Mouse (Mus musculus) ES-E14 (cell line): ENCODE measurements around the gene Wwtr1. TPM values are rescaled to one million over a fixed set of nuclear protein-coding genes. Genes with fewer than 3 reads are reported as not detected.
A peak's percentile ranks its signal among the peaks of the same experiment; 100 is the strongest.

Experiments used
- DNase-seq: peaks from one replicate; pipeline ENCODE4 v3.0.0-alpha.2; 2013; ENCODE audit warnings: low read depth, low spot score
- H3K27ac ChIP-seq: 2 replicates; pipeline ENCODE4 v1.5.1; 2012; ENCODE audit warnings: low read depth, mild to moderate bottlenecking, low read length, moderate library complexity, mixed read lengths; ENCODE audit not compliant: poor library complexity, insufficient read depth, severe bottlenecking
- H3K36me3 ChIP-seq: 2 replicates; pipeline ENCODE4 v1.6.1; 2012; ENCODE audit warnings: mild to moderate bottlenecking, low read length, moderate library complexity, mixed read lengths; ENCODE audit not compliant: control insufficient read depth, poor library complexity, insufficient read depth, severe bottlenecking
- H3K4me1 ChIP-seq, 2 experiments: fragments of 150-350 bp in 1 of 2; sonication (generic) in 1 of 2; 2 replicates each; pipeline ENCODE4 v1.6.1; 2012; ENCODE audit warnings: low read length in 2 of 2, mild to moderate bottlenecking in 1 of 2, mixed read lengths in 1 of 2; ENCODE audit not compliant: control insufficient read depth in 2 of 2, insufficient read depth in 2 of 2, poor library complexity in 1 of 2
- H3K4me3 ChIP-seq, 2 experiments: fragments of 150-350 bp in 1 of 2; sonication (generic) in 1 of 2; 2 replicates each; pipeline ENCODE4 v1.5.1; 2012; ENCODE audit warnings: low read length in 2 of 2, low read depth in 1 of 2, mild to moderate bottlenecking in 1 of 2, mixed read lengths in 1 of 2; ENCODE audit not compliant: insufficient read depth in 1 of 2, poor library complexity in 1 of 2, severe bottlenecking in 1 of 2
- H3K9ac ChIP-seq: 2 replicates; pipeline ENCODE4 v1.6.1; 2012; ENCODE audit warnings: low read depth, mild to moderate bottlenecking, low read length, mixed read lengths; ENCODE audit not compliant: poor library complexity, insufficient read depth, severe bottlenecking
- H3K9me3 ChIP-seq: fragments of 150-350 bp; sonication (generic); 2 replicates; pipeline ENCODE4 v1.6.1; 2012; ENCODE audit warnings: low read depth, mild to moderate bottlenecking, low read length; ENCODE audit not compliant: control insufficient read depth, insufficient read depth
- CHD2 ChIP-seq: IDR thresholded peaks from 2 replicates; pipeline ENCODE4 v1.6.1; 2014; ENCODE audit warnings: mild to moderate bottlenecking, low read depth, low read length, inconsistent platforms
- HCFC1 ChIP-seq: IDR thresholded peaks from 2 replicates; pipeline ENCODE4 v1.6.1; 2012; ENCODE audit warnings: low read length, inconsistent platforms, borderline replicate concordance; ENCODE audit not compliant: insufficient read depth
- MAFK ChIP-seq: IDR thresholded peaks from 2 replicates; pipeline ENCODE4 v1.6.1; 2014; ENCODE audit warnings: mild to moderate bottlenecking, low read depth, low read length, inconsistent platforms; ENCODE audit not compliant: insufficient read depth
- ZC3H11A ChIP-seq: IDR thresholded peaks from 2 replicates; pipeline ENCODE4 v1.6.1; 2012; ENCODE audit warnings: low read depth, mild to moderate bottlenecking, inconsistent platforms, low read length, borderline replicate concordance
- ZNF384 ChIP-seq: IDR thresholded peaks from 2 replicates; pipeline ENCODE4 v1.6.1; 2012; ENCODE audit warnings: low read depth, low read length, inconsistent platforms
- in situ Hi-C, 2 experiments: fragments of 600-800 bp; cut with MboI; formaldehyde crosslinking; loops; one replicate each; pipeline ENCODE4 v1.15.1; 2025; ENCODE audit warnings: low sequenced_read_pairs in 2 of 2, inconsistent platforms in 1 of 2; ENCODE audit not compliant: unreplicated experiment in 2 of 2
- total RNA-seq: library from RNA; depleted of rRNA; stranded (reverse); fragments of 300-350 nt; gene quantifications from 2 replicates; pipeline ENCODE4 v1.2.3, GENCODE M21; 2012; rRNA removed

Gene Wwtr1
- 12.6 and 20.0 TPM in 2 replicates for total RNA-seq

GRCm38 (mm10) chr3:57575660-57576055 is at the start of gene Wwtr1:
Wwtr1 (minus strand) TSS chr3:57575910.
- no peaks in the 10 kb centered on the region for H3K9me3 ChIP-seq
- H3K4me1 ChIP-seq = peaks cover 2 to 4% of the 10 kb centered on the region in 2 experiments; a peak in 2 of 4 replicates
- TF ChIP-seq ZNF384 = no peak
- TF ChIP-seq ZC3H11A = no peak
- no peak; the same call in 1 of the 2 replicates for TF ChIP-seq HCFC1
- TF ChIP-seq CHD2 = no peak
- TF ChIP-seq MAFK = no peak
- peak within 1 kb of the TSS; percentile 90 for H3K9ac ChIP-seq
- peak; percentile 92 for DNase-seq
- H3K27ac ChIP-seq = peak within 1 kb of the TSS; percentile 66
- H3K4me3 ChIP-seq = peak within 1 kb of the TSS; percentile 76 to 86
- peaks cover 4% of the 10 kb centered on the region; the same call in 1 of the 2 replicates for H3K36me3 ChIP-seq
- in situ Hi-C loops = no loop called here

DNA sequence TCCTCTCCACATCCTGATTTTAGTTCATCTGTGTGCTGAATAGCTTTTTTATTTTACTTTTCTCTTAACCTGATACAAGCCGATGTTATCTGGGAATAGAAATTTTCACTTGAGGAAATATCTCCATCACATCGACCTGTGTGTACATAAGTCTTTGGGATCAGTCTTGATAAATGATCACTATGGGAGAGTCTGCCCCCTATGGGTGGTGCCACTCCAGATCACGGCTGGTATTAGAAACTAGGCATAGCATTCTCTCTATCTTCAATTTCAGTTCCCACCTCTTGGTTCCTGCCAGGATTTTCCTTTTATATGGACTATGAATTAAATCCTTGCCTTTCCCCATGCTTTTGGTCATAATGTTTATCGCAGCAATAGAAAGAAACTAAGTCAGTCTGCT is 44.0 kb upstream of the Wwtr1 start:
- Histone ChIP-seq H3K27ac (no peak overlapping the region), H3K9ac (no peak overlapping the region), H3K36me3 (no peaks in the 10 kb centered on the region), H3K4me1 (no peaks in the 10 kb centered on the region), H3K9me3 (no peaks in the 10 kb centered on the region), H3K4me3 (no peak overlapping the region)
- TF ChIP-seq MAFK (no peak), HCFC1 (no peak), ZNF384 (no peak), ZC3H11A (no peak), CHD2 (no peak)
- in situ Hi-C loops = loop anchor here in 1 of 2 experiments (10.0 kb wide), 1 partner anchor 155 kb away; no protein-coding TSS in a partner anchor
- DNase-seq = no peak

GRCm38 (mm10) chr3:57615652-57616051 is 39.9 kb upstream of the Wwtr1 start:
- no peaks in the 10 kb centered on the region for H3K4me1 ChIP-seq
- H3K9ac ChIP-seq = no peak overlapping the region
- in situ Hi-C loops = no loop called here
- no peaks in the 10 kb centered on the region for H3K36me3 ChIP-seq
- no peak for TF ChIP-seq HCFC1
- no peak for TF ChIP-seq CHD2
- TF ChIP-seq ZC3H11A = no peak
- TF ChIP-seq MAFK = no peak
- no peak for TF ChIP-seq ZNF384
- no peaks in the 10 kb centered on the region for H3K9me3 ChIP-seq
- H3K4me3 ChIP-seq = no peak overlapping the region
- DNase-seq = no peak
- H3K27ac ChIP-seq = no peak overlapping the region

DNA sequence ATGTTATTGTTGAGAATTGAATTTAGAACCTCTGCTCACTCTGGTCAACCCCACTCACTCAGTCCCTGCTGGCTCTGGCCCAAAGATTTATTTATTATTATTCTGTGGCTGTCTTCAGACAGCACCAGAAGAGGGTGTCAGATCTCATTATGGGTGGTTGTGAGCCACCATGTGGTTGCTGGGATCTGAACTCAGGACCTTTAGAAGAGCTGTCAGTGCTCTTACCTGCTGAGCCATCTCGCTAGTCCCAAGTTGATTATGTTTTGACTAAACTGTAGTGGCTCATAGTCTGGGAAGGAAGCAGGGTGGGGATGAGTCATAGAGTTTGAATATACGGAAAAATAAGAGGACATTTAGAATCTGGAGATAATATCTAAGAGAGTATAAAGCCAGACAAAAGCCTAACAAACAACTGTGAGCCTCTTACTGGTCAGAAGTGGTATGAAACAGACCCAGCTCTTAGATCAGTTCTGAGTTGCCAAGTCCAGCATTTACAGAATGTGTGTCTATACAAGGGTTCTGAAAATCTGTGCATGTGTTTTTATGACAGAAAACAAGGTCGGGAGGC is 36.8 kb upstream of the Wwtr1 start:
- Histone ChIP-seq H3K9ac (no peak overlapping the region), H3K9me3 (no peaks in the 10 kb centered on the region), H3K36me3 (no peaks in the 10 kb centered on the region), H3K4me3 (no peak overlapping the region), H3K4me1 (no peaks in the 10 kb centered on the region), H3K27ac (no peak overlapping the region)
- in situ Hi-C loops = no loop called here
- no peak for TF ChIP-seq HCFC1
- TF ChIP-seq ZNF384 = no peak
- TF ChIP-seq MAFK = no peak
- TF ChIP-seq CHD2 = no peak
- no peak for TF ChIP-seq ZC3H11A
- no peak for DNase-seq
